Mouse (Mus musculus): ENCODE data around the gene Zmiz1.

Gene Zmiz1

DNA sequence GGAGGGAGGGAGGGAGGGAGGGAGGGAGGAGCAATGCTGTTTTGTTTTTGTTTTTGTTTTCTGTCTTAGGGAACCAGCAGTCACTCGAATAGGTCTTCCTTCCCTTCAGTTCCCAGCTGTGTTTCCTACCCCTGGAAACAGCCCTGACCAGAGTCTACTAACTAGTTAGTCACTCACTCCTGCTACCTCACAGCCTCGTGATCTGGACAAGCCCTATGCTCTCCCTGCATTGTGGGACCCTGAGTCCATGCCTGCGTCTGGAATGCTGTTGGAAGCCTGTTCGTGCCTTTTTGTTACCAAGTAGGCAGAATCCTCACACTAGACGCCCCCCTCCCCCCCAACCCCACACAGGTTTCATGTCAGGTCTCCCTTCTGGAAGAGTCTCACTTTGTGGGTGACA is 15.0 kb downstream of the Zmiz1 start:
- DNase-seq = peak; percentile 92

DNA sequence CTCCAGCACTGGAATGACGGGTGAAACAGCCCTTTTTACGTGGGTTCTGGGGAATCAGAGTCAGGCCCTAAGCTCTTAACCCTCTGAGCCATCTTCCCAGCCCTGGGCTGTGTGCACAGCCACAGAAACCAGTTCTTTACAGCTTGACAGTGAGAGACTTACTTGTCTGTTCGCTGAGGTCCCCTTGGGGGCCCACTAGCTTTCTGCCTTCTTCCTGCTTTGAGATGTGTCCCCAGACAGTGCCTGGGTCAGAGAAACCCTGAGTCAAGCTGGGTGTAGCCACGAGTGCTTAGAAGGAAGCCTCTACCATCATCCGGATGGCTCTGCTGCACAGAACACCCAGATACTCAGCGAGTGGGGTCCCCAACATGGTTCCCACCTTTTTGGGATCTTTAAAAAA is 15.7 kb downstream of the Zmiz1 start:
- DNase-seq = peak; percentile 96

DNA sequence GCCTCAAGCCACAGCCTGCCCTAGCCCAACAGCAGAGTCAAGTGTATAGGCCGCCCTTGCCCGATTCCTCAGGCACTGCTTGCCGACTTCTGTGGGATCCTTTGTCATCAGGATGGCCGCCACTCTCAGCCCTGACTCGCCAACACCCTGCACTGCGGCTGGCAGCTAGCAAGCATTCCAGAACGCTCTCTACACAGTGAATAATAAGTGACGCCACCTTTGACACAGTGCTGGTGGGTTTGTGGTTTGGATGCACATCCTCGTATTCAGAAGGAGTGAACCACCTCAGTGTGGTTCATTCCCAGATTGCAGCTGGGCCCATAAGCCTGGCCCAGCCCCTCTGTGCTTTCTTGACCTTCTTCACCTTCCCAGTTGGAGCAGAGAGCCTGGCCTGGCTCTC is 17.1 kb downstream of the Zmiz1 start:
- DNase-seq = peak; percentile 94

DNA sequence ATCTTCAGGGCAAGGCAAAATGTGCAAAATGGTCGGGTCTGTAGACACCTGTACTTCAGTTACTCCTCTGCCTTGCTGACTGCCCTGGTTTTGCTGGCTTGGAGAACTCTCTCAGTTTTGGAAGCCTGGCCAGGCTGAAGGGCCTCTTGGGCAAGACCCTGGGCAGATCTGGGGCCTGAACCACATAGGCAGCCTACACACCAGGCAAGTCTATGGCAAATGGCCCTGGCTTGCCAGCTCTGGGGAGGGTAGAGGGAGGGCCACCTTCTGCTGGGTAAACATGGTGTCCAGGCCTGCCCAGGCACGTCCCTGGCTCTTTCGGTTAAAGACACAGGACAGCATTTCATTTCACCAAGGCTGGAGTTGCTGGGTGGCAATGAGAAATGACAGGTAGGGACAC is 17.5 kb downstream of the Zmiz1 start:
- DNase-seq = peak; percentile 95

DNA sequence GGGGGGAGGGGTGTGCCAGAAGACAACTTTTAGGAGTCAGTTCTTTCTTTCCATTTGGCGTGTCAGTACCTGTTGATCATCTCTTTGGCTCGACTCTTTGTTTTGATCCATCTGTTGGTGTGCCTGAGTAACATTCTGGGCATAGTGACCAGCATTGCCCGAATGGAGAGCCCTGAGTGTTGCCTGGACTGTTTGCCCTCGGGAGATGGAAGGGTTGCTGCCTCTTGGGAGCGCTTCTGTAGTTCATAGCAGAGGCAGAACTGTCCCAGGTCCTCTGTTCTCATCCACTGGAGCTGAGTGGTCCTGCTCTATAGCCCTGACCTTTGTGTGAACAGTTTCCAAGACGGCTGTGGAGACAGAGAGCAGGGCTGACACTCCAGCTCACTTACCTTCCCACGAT is 18.3 kb downstream of the Zmiz1 start:
- peak; percentile 90 for DNase-seq

DNA sequence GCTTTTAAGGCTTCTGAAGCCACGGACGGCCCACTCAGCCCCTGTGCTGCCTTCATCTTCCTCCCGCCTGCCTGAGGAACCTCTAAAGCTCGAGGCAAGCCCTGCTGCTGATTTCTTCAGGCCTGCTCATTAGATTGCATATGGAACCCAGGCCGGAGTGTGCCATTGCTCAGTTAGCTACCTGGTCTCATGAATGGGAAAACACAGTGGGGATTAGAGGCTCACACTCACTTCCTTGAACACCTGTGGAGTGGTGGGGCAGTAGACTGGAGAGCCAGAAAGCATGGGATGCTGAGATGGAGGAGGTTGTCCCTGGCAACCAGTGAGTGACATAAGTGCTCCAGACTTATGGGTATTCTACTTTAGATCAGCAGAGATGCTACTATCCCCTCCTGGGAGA is 19.3 kb downstream of the Zmiz1 start:
- peak; percentile 90 for DNase-seq

DNA sequence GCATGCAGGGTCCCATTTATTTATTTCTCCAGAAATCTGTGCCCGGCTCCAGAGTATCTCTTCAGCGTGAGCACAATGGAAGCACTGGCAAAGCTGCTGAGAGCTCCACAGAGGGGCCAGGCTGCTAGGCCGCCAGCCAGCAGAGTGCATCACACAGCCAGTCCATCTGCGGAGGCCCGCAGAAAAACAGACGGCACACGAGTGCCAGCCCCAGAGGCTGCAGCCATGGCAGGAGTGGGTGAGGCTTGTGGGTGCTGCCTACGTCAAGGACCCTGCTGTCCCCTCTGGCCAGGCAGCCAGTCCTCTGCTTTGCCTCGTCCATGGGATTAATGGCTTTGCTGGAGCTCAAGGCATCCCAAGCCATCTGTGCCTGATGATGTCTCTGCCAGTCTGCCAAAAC is 19.8 kb downstream of the Zmiz1 start:
- DNase-seq = peak; percentile 91

DNA sequence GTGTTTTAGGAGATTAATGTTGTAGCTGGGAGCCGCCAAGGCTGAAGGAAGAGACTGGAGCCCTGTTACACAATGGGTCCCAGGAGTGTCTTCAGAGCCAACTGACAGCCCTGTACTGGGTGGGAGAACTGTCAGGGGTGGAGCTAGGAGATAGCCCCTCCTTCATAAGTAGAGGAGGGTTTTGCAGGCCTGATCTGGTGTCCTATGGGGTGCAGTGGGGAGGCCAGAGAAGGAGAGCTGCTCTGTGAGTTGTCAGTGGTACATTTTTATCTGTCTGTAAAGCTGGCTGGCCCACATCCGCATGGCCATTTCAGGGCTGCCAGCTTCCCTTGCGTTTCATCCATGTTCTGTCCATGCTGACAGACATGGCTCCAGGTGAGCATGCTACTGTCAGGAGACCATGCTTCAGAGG is 20.9 kb downstream of the Zmiz1 start:
- peak; percentile 98 for DNase-seq

DNA sequence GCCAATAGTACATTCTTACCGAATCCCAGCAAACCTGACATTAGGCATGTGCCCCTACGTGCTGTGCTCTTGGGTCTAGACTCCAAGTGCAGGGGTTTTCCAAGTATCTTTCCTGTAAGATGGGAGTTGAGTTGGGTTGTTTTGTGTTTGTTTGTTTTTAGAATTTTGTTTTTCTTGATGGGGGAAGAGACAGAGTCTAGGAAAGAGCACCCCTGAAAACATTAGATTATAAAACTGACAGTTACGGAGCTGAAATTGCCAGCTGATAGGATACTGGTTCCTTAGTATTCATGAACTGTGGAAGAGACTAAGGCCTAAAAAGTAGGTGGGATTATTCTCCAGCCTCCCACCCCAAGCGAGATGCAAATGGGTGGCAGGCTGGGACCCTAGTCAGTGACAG is 21.5 kb downstream of the Zmiz1 start:
- no peak for DNase-seq

DNA sequence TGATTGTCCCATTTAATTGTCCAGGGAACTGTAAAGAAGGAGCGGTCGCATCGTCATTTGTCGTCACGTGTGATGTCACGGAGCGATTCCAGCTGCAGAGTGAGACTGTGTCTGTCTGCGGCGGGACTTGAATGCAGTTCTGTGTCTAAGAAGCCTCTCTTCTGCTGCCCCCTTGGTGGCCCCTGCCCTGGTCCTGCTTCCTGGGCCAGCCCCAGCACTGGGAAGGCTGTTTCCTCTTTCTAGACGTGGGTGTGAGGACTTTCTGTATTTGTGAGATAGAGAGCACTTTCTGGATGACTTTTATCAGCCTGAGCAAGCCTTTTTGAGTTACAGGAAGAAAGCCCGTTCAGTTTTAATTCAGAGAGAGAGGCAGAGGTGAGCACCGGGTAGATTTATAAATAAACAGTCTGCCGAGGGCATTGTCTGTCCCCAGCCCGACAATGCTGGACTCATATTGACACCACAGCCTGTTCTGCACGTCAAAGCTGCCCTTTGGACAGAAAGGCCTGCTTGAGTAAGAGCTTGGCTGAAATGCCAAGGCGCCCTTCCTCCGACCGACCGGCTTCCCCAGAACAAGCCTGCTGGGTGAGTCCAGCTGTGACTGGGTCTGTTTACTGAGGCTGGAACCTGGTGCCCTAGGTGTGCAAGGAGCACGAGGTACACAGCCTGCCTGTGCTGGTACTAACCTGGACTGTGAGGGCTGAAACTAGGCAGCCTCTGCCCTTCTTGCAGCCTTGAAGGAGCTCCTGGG is 22.1 kb downstream of the Zmiz1 start:
- peak; percentile 98 for DNase-seq

DNA sequence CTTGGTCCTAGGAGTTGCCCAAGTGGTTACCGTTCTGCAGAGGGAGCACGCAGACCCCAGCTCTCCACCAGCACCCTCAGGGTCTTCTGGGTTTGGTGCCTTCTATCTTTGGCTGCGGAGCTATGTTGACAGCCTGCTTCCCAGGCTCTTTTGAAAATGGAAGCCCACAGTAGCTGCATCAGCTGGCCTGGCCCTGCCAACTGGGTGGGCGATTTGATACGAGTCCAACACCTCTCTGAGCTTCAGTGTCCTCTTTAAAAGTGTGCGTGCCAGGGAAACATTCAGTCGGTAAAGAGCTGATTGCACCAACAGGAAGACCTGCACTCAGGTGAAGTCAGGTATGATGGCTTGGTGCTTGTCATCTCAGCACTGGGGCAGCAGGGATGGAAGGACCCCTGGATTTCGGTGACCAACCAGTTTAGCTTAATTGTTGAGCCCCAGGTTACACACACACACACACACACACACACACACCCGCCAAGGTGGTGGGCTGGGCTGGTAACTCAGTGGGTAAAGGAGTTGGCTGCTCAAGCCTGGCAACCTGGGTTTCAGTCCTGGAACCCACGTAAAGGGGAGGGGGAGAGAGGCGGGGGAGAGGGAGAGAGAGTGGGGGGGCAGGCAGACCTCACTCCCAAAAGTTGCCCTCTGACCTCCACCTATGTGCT is 22.8 kb downstream of the Zmiz1 start:
- peak; percentile 92 for DNase-seq

DNA sequence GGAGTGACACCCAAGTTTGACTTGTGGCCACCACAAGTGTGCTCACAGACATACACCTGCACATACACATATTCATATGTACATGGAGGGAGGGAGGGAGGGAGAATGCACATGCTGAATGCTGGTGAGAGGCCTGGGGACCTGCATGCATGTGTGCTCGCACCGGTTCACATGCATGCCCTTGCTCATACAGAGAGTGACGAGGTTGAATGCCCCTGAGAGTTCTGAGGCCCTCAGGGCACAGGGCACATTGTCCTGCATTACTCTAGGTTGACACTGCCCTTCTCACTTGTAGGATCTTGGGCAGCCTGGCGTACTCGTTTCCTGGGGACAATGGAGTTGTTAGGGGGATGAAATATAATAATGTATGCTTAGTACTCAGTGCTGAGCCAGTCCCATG is 23.4 kb downstream of the Zmiz1 start:
- no peak for DNase-seq

DNA sequence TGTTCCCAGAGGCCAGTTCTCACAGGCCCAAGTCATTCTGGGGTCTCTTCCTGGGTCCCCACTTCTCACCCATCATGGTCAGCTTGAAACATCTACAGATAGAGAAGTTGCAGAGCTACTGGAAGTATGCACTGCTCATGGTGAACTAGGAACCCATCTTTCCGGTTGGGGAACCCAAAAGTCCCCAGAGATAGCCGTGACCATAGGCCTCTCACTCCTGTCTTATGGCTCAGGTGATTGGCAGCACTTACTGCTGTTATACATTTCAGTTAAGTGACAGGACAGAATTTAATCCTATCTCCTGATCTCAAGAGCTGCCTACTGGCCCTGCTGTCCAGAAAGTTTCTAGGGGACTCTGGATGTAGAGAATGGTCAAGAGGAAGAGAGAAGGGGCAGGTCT is 24.3 kb downstream of the Zmiz1 start:
- no peak for DNase-seq

DNA sequence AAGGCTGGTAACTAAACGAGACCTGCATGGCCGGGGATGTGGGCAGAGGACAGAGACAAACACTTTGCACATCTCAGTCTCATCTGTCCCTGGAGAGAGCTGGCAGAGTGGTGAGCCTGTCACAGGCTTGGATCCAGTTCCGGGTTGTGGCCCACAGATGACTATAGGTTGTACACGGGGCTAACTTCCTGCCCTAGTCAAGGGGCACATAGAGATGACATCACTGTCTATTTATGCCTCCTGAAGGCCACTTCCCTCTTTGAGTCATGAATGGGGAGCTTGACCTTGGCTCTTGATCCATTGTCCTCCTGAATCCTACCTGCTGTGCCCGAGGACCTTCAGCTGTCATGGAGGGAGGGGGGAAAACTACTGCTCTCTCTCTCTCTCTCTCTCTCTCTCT is 25.1 kb downstream of the Zmiz1 start:
- peak; percentile 97 for DNase-seq

DNA sequence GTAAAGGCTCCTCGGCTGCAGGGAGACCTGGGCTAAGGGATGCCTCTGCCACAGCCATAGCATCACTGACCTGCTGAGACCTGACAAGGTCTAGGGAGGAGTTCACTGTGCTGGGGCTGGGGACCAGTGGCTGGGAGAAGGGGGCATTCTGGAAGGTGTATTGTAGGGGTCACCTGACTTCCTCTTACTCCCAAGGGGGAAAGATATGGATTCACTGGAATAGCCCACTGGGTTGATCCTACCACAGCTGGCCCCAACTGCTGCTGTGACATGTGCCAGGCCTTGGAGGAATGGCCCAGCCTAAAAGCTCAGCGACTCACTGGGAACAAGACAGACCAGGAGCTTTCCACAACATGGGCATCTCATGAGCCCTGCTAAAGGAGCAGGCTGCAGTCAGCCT is 27.2 kb downstream of the Zmiz1 start:
- DNase-seq = peak; percentile 94

DNA sequence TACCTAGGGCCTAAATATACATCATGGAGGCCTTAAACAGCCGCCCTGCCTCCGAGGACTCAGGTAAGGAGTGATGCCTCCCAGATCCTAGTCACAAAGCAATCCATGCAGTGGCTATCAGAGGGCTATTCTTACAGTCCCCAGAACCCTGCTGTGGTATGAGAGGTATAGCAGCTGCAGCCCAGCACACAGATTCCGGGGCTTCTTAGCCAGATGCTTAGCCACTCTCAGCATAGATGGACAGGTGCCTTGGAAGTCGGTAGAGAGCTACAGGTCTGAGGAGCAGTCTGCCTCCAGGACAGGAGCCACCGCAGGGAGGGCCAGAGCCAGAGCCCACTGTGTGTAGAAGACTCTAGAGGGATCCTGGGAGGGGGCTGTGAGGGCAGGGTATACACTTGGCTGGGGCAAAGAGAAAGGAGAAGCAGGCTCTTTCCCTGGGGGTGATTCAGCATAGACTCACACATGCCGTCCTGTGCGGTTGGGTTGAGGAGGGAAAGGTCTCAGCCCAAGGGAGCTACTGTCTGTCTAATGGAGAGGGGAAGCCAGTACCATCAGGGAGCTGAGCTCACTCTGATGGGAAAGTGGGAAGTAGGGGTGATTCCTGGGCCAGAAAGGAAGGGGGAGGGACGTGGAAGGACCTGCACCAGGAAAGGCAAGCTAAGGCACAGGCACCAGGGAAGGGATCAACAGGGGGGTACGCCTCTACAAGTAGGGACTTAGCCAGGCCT is 27.9 kb downstream of the Zmiz1 start:
- peak; percentile 96 for DNase-seq

DNA sequence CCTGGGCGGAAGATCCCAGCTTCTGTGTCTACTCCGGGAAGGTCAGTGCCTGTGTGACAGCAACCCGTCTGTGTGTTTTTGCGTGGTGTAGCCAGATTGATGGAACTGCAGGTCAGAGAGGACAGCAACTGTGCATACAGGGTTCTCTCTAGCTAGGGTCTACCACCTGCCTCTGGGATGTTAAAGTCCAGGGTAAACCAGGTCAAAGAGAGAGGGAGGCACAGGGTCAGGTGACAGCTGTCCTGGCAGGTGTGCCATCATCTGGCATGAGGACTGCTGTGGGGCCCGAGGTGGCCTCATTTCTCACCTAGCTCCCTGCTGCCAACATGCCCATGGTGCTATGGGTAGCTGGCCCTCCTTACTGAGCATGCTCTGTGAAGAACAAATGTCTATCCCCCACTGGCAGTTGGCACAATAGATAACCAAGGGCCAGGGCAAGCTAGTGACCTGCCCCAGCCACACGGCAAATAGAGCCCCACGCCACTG is 28.5 kb downstream of the Zmiz1 start:
- DNase-seq = peak; percentile 97

DNA sequence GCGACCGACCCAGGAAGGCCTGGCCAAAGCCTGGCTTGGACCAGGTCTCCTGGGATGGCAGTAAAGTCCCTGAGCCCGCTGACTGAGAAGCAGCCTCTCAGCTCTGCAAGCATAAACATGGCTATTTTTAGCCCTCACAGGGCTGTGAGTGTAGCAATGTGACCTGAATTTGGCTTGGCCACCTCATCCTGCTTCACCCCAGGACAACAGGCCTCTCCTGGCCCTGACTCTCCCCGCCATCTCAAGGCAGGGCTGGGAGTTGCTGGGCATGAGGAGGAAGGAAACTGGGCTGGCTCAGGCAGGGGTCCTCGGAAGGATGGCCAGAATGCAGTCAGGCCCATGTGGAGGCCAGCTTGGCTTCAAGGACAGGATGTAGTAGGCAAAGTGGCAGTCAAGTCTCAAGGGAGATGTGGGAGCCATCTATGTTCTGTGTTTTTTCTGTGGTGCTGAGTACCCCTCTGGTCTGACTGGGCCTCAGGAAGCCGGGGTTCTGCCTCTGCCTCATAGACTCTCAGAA is 29.2 kb downstream of the Zmiz1 start:
- DNase-seq = peak; percentile 99

DNA sequence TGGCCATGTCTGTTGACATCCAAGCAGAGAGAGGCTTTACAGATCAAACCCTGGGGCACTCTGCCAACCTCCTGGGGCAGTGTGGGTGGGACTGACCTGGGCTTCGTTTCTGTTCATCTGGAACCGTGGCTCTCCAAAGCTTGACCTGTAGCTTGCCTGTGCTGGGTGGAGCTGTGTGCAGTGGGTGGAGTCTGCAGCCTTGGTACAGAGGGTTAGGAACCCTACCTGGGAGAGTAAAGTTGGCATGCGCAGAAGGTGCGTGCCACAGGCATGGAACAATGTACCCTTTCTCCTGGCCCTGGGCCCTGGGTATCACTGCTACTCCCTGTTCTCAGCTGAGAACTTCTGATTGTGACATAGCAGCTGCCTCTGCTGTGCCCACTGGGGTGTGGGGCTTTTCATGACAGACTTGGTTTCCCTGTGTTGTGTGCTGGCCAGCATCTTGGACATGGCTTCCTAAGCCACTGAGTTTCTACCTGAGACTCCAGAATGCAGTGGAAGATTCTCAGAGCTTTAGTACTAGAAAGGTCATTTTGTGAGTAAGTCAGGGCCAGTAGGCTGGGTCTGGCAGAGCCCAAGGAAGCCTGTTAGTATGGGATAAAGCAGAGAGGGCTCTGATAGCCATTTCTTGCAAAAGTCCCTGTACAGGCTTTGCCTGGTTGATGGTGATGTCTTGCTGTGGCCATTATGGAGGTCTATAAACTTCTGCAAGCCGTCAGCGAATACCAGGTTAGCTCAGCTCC is 30.5 kb downstream of the Zmiz1 start:
- DNase-seq = peak; percentile 97

DNA sequence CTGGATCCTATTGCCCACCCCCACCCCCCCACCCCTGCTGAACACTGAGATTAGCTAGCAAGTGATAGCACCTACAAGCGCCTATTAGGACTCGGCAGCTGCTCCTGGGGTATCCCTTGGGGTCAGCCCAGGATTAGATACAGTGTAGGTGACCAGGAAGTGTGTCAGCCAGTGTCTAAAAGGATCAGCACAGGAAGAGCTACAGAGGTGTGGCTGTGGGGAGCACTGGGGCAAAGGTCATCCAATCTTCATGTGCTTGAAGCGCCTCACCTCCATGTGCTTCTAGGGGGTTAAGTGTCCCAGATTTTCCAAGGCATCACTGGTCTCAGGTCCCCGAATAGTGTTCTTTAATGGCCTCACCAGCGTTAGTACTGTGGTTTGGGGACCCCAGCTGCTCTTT is 33.0 kb downstream of the Zmiz1 start:
- no peak for DNase-seq

DNA sequence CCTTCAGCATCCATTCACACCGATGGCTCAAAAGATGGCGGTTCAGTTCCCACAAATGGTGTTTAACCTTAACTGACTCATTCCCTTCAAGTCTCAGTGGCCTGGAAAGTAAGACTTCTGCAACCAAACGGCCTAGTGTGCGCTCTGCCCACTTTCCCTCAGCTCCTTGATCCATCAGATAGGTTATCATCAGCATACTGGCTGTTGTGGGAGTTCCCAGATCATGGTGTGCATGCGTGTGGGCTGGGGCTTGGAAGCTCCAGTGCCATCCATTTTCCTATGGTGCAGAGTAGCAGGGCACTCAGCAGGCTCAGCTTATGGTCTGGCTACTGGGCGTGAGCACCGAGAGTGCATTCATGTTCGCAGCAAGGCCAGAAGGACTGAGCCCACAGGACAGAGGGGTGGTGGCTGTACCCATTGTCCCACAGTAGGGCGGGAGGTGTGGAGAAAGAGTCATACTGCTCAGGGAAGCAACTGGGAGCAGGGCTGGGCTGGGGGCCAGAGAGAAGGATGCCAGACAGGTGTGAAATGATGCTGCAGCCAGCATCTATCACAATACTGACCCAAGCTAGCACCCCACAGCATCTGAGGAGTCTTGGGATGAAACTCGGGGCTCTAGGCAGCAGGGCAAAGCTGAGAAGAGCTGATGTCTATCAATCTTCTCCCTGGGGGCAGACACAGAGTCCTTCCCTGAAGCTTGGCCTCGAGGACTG is 33.7 kb downstream of the Zmiz1 start:
- peak; percentile 88 for DNase-seq
